Mouse (Mus musculus) kidney, embryonic 16.5 days (tissue): ENCODE results near the gene Olfr10. TPM values are rescaled to one million over a fixed set of nuclear protein-coding genes. Genes with fewer than 3 reads are reported as not detected.
A peak's percentile ranks its signal among the peaks of the same experiment; 100 is the strongest.
"Not testable (repeated sequence)": the region's sequence is repeated elsewhere in the genome, so short reads cannot be mapped to it uniquely, and the experiment has no call there.

Experiments used
- ATAC-seq: fragments of 200-750 bp; cut with Nextera tagmentation; 2 replicates; pipeline ENCODE4 v1.8.0; 2017; ENCODE audit warnings: moderate TSS enrichment; ENCODE audit not compliant: low FRiP score, low TSS enrichment
- H3K27ac ChIP-seq: fragments of 300-500 bp; sonication (generic); 2 replicates; pipeline ENCODE4 v1.5.1; 2014; ENCODE audit warnings: low read length
- H3K27me3 ChIP-seq: fragments of 300-500 bp; sonication (generic); 2 replicates; pipeline ENCODE4 v1.6.1; 2014; ENCODE audit warnings: low read length, control low read depth, mixed read lengths; ENCODE audit not compliant: insufficient read depth
- H3K36me3 ChIP-seq: fragments of 300-500 bp; sonication (generic); 2 replicates; pipeline ENCODE4 v1.6.1; 2014; ENCODE audit warnings: low read length, control low read depth, mixed read lengths; ENCODE audit not compliant: insufficient read depth
- H3K4me1 ChIP-seq: fragments of 300-500 bp; sonication (generic); 2 replicates; pipeline ENCODE4 v1.6.1; 2014; ENCODE audit warnings: low read length, control low read depth, mixed read lengths; ENCODE audit not compliant: insufficient read depth
- H3K4me2 ChIP-seq: fragments of 300-500 bp; sonication (generic); replicated peaks from 2 replicates; pipeline ENCODE4 v1.6.1; 2014; ENCODE audit warnings: low read depth, low read length
- H3K4me3 ChIP-seq: fragments of 300-500 bp; sonication (generic); 2 replicates; pipeline ENCODE4 v1.5.1; 2014; ENCODE audit warnings: mild to moderate bottlenecking, low read length
- H3K9ac ChIP-seq: fragments of 300-500 bp; sonication (generic); replicated peaks from 2 replicates; pipeline ENCODE4 v1.6.1; 2014; ENCODE audit warnings: low read length
- H3K9me3 ChIP-seq: fragments of 300-500 bp; sonication (generic); 2 replicates; pipeline ENCODE4 v1.6.1; 2016; ENCODE audit warnings: low read length, control low read depth
- WGBS: fragments of 180-500 bp; shearing (Covaris S2); extraction: QIAGEN DNeasy Blood & Tissue Kit; methylation state at CpG from one replicate; pipeline ENCODE4 v1.1.7; 2014; 5-methylcytosine and 5-hydroxymethylcytosine counted together
- polyA plus RNA-seq: library from polyadenylated mRNA; unstranded; fragments of >200 nt; fragmentation: Nextera tagmentation; extraction: Ambion mirVana; gene quantifications from 2 replicates; pipeline ENCODE4 v1.2.1, GENCODE M21; 2015

Olfr10 gene
- polyA plus RNA-seq, 1 experiment from 2014 or later: not detected

GRCm38 (mm10) chr11:49266671-49267070, 37.9 kb upstream of the Olfr10 start:
- H3K27ac ChIP-seq: peak overlapping the region; percentile 65
- peaks cover 19% of the 10 kb centered on the region for H3K36me3 ChIP-seq
- peak; percentile 58 for ATAC-seq
- no peaks in the 10 kb centered on the region for H3K27me3 ChIP-seq
- 0 out of 2 replicates have a peak, but pooled peaks cover 6% of the 10 kb centered on the region for H3K4me1 ChIP-seq
- H3K9me3 ChIP-seq: no peaks in the 10 kb centered on the region
- WGBS: 67% methylated on average over 6 of the region's 6 CpGs
- H3K4me3 ChIP-seq: no peak overlapping the region
- no peak overlapping the region for H3K4me2 ChIP-seq
- no peak overlapping the region for H3K9ac ChIP-seq

- peak overlapping the region; percentile 65 for H3K27ac ChIP-seq
- no peak for ATAC-seq
- no peak overlapping the region for H3K4me2 ChIP-seq
- H3K27me3 ChIP-seq: no peaks in the 10 kb centered on the region
- no peak overlapping the region for H3K4me3 ChIP-seq
- 0 out of 2 replicates have a peak, but pooled peaks cover 6% of the 10 kb centered on the region for H3K4me1 ChIP-seq
- peaks cover 14% of the 10 kb centered on the region for H3K36me3 ChIP-seq
- 79% methylated on average over 10 of the region's 10 CpGs for WGBS
- no peak overlapping the region for H3K9ac ChIP-seq
- H3K9me3 ChIP-seq: no peaks in the 10 kb centered on the region
Measured at GRCm38 (mm10) chr11:49267316-49267715, 37.2 kb upstream of the Olfr10 start.

- no peak for ATAC-seq
- H3K27ac ChIP-seq: peak overlapping the region; percentile 65; the same call in 1 of the 2 replicates
- H3K4me2 ChIP-seq: no peak overlapping the region
- WGBS: 66% methylated on average over 15 of the region's 15 CpGs
- H3K27me3 ChIP-seq: no peaks in the 10 kb centered on the region
- no peaks in the 10 kb centered on the region for H3K9me3 ChIP-seq
- H3K4me3 ChIP-seq: no peak overlapping the region
- 0 out of 2 replicates have a peak, but pooled peaks cover 6% of the 10 kb centered on the region for H3K4me1 ChIP-seq
- no peak overlapping the region for H3K9ac ChIP-seq
- peaks cover 14% of the 10 kb centered on the region for H3K36me3 ChIP-seq
Measured at GRCm38 (mm10) chr11:49267970-49268579, 36.5 kb upstream of the Olfr10 start.

- no peak overlapping the region for H3K4me3 ChIP-seq
- H3K4me1 ChIP-seq: 0 out of 2 replicates have a peak, but pooled peaks cover 6% of the 10 kb centered on the region
- no peaks in the 10 kb centered on the region for H3K36me3 ChIP-seq
- 90% methylated on average over 9 of the region's 9 CpGs for WGBS
- H3K27ac ChIP-seq: no peak overlapping the region
- H3K4me2 ChIP-seq: no peak overlapping the region
- no peaks in the 10 kb centered on the region for H3K27me3 ChIP-seq
- no peak overlapping the region for H3K9ac ChIP-seq
- no peak for ATAC-seq
- no peaks in the 10 kb centered on the region for H3K9me3 ChIP-seq
Measured at GRCm38 (mm10) chr11:49269761-49270160, 34.8 kb upstream of the Olfr10 start.

GRCm38 (mm10) chr11:49270368-49270767, 34.2 kb upstream of the Olfr10 start:
- WGBS: 90% methylated on average over 4 of the region's 4 CpGs
- ATAC-seq: no peak
- H3K4me1 ChIP-seq: 0 out of 2 replicates have a peak, but pooled peaks cover 6% of the 10 kb centered on the region
- no peak overlapping the region for H3K27ac ChIP-seq
- no peak overlapping the region for H3K4me3 ChIP-seq
- no peak overlapping the region for H3K4me2 ChIP-seq
- H3K36me3 ChIP-seq: no peaks in the 10 kb centered on the region
- no peaks in the 10 kb centered on the region for H3K27me3 ChIP-seq
- H3K9me3 ChIP-seq: no peaks in the 10 kb centered on the region
- no peak overlapping the region for H3K9ac ChIP-seq

GRCm38 (mm10) chr11:49271334-49271733, 33.2 kb upstream of the Olfr10 start:
- Histone ChIP-seq H3K4me2 (no peak overlapping the region), H3K4me1 (0 out of 2 replicates have a peak, but pooled peaks cover 6% of the 10 kb centered on the region), H3K9ac (no peak overlapping the region), H3K9me3 (no peaks in the 10 kb centered on the region), H3K4me3 (no peak overlapping the region), H3K27me3 (no peaks in the 10 kb centered on the region), H3K36me3 (no peaks in the 10 kb centered on the region), H3K27ac (no peak overlapping the region)
- ATAC-seq: no peak
- 29% methylated on average over 7 of the region's 7 CpGs for WGBS

GRCm38 (mm10) chr11:49273834-49274519, 30.6 kb upstream of the Olfr10 start:
- Histone ChIP-seq H3K9me3 (no peaks in the 10 kb centered on the region), H3K4me1 (no peaks in the 10 kb centered on the region), H3K27me3 (no peaks in the 10 kb centered on the region), H3K4me3 (no peak overlapping the region), H3K4me2 (no peak overlapping the region), H3K9ac (no peak overlapping the region), H3K36me3 (no peaks in the 10 kb centered on the region), H3K27ac (no peak overlapping the region)
- 66% methylated on average over 11 of the region's 11 CpGs for WGBS
- no peak for ATAC-seq

GRCm38 (mm10) chr11:49278222-49278621, 26.3 kb upstream of the Olfr10 start, which contains the start of gene Olfr1393:
TSS of gene Olfr1393 (plus strand) at chr11:49278304.
- H3K27ac ChIP-seq: no peak within 1 kb of the TSS
- WGBS: 79% methylated on average over 3 of the region's 3 CpGs
- H3K9me3 ChIP-seq: no peaks in the 10 kb centered on the region
- no peak within 1 kb of the TSS for H3K4me3 ChIP-seq
- H3K27me3 ChIP-seq: no peaks in the 10 kb centered on the region
- H3K9ac ChIP-seq: no peak within 1 kb of the TSS
- no peaks in the 10 kb centered on the region for H3K36me3 ChIP-seq
- H3K4me1 ChIP-seq: no peaks in the 10 kb centered on the region
- ATAC-seq: no peak
- no peak within 1 kb of the TSS for H3K4me2 ChIP-seq

GRCm38 (mm10) chr11:49284982-49285381, 19.6 kb upstream of the Olfr10 start, which contains the start of gene Olfr1392:
TSS of gene Olfr1392 (plus strand) at chr11:49285282.
- not testable (repeated sequence) for H3K4me1 ChIP-seq, H3K27me3 ChIP-seq, H3K9ac ChIP-seq, H3K36me3 ChIP-seq, H3K4me3 ChIP-seq, H3K4me2 ChIP-seq, H3K9me3 ChIP-seq, H3K27ac ChIP-seq, ATAC-seq
- 68% methylated on average over 1 of the region's 1 CpGs for WGBS

GRCm38 (mm10) chr11:49287251-49287650, 17.3 kb upstream of the Olfr10 start:
- no peak overlapping the region for H3K4me3 ChIP-seq
- no peaks in the 10 kb centered on the region for H3K36me3 ChIP-seq
- H3K9me3 ChIP-seq: no peaks in the 10 kb centered on the region
- H3K9ac ChIP-seq: no peak overlapping the region
- WGBS: 81% methylated on average over 2 of the region's 2 CpGs
- no peaks in the 10 kb centered on the region for H3K4me1 ChIP-seq
- no peaks in the 10 kb centered on the region for H3K27me3 ChIP-seq
- no peak for ATAC-seq
- no peak overlapping the region for H3K4me2 ChIP-seq
- no peak overlapping the region for H3K27ac ChIP-seq
